ENCODE assay signal across 22 mouse cellular contexts in the genomic region with DNA sequence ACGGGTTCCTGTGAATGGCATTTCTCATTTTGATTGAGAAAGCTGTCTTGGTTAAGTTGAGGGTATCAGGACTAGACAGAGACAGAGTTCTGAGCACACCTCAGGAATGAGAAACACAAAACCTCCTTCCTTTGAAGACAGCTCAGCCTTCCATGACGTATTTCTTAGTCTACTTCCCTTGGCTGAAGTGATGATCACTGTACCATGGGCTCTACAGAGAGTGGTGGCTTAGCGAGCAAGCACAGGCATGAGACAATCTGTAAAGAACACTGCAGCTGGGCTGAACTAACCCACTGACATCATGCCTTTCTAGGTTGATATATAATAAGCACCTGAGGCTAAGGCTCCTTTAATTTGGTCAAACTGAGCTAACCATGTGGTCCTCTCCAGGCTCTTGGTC.
A peak's percentile ranks its signal among the peaks of the same experiment; 100 is the strongest.
DNase-seq lines count a peak whose midpoint lies in the region; ATAC-seq lines count a peak whose summit lies in the region.
"Had no signal": no experiment of that assay in that cellular context is flagged by ENCODE, and none has a peak within 500 bp of the region (broad histone marks: within the 10 kb centered on the region; RNA-seq: fewer than 3 reads in every experiment).

No protein-coding gene starts in this region.

- peak overlapping the region; percentile 64; the same call in 1 of the 2 replicates for H3K27ac ChIP-seq in heart, embryonic 11.5 days (ENCODE audit: low read depth, low read length)
- H3K27ac ChIP-seq in liver, embryonic 16.5 days (ENCODE audit: low read length), result no peak overlapping the region; the same call in 1 of the 2 replicates
- H3K27ac ChIP-seq: embryonic facial prominence, embryonic 13.5 days; neural tube, embryonic 13.5 days had no signal

- H3K9ac ChIP-seq in heart, embryonic 11.5 days (ENCODE audit: low read depth, low read length), result no peak overlapping the region
- no peak overlapping the region for H3K9ac ChIP-seq in liver, embryonic 16.5 days (ENCODE audit: low read depth, low read length)
- H3K9ac ChIP-seq: embryonic facial prominence, embryonic 13.5 days; neural tube, embryonic 13.5 days had no signal

- H3K4me3 ChIP-seq in heart, embryonic 11.5 days (ENCODE audit: low read depth, low read length), result no peak overlapping the region
- no peak overlapping the region for H3K4me3 ChIP-seq in liver, embryonic 16.5 days (ENCODE audit: low read depth, low read length)
- H3K4me3 ChIP-seq: embryonic facial prominence, embryonic 13.5 days; neural tube, embryonic 13.5 days had no signal

- ATAC-seq in heart, embryonic 11.5 days (replicated peaks; ENCODE audit: insufficient number of reproducible peaks, low FRiP score, low TSS enrichment), result 0 out of 2 replicates have a peak, but pooled peaks have one; percentile 22
- no peak for ATAC-seq in liver, embryonic 16.5 days (ENCODE audit: low read depth)
- ATAC-seq: hindbrain, embryonic 16.5 days; Patski had no signal

- 20% methylated on average over 3 of the region's 3 CpGs for WGBS in heart, embryonic 11.5 days (ENCODE audit: insufficient replicate concordance)
- WGBS in liver, embryonic 16.5 days (ENCODE audit: insufficient replicate concordance), result 35% methylated on average over 3 of the region's 3 CpGs

- no peak for DNase-seq in heart, adult 18-20 months
- peak; percentile 17 to 24 for DNase-seq in spleen, postnatal 36 days (ENCODE audit: low spot score in 2 of 2)
- no peak for DNase-seq in spleen, adult 12 weeks (ENCODE audit: low spot score)
- no peak for DNase-seq in right cerebral cortex, adult 2 months (ENCODE audit: low spot score in 2 of 2)
- no peak for DNase-seq in kidney, postnatal 10 days
- DNase-seq in kidney, adult 18-20 months, result no peak
- DNase-seq: adrenal gland, postnatal 36 days; cerebellum, adult 8-10 months; heart, postnatal 14 days; kidney, adult 11 months; kidney, postnatal 4 days; left cerebral cortex, postnatal 4 days; lung, adult 18-20 months; lung, postnatal 36 days; thymus, postnatal 4 days had no signal

- peaks cover 21% of the 10 kb centered on the region for H3K4me1 ChIP-seq in heart, embryonic 11.5 days (ENCODE audit: control insufficient read depth, insufficient read depth, low read length)
- H3K4me1 ChIP-seq in liver, embryonic 16.5 days (ENCODE audit: control insufficient read depth, low read depth, low read length), result peaks cover 4% of the 10 kb centered on the region

- H3K9me3 ChIP-seq in heart, embryonic 11.5 days (replicated peaks; ENCODE audit: control insufficient read depth, low read length), result no peaks in the 10 kb centered on the region
- no peaks in the 10 kb centered on the region for H3K9me3 ChIP-seq in liver, embryonic 16.5 days (replicated peaks; ENCODE audit: control insufficient read depth, low read length)
- H3K9me3 ChIP-seq: embryonic facial prominence, embryonic 13.5 days; neural tube, embryonic 13.5 days had no signal

- H3K36me3 ChIP-seq in heart, embryonic 11.5 days (ENCODE audit: control insufficient read depth, insufficient read depth, low read length), result no peaks in the 10 kb centered on the region
- H3K36me3 ChIP-seq in liver, embryonic 16.5 days (ENCODE audit: control insufficient read depth, insufficient read depth), result no peaks in the 10 kb centered on the region
- H3K36me3 ChIP-seq: embryonic facial prominence, embryonic 13.5 days; neural tube, embryonic 13.5 days had no signal

- no peak overlapping the region for H3K4me2 ChIP-seq in heart, embryonic 11.5 days
- H3K4me2 ChIP-seq in liver, embryonic 16.5 days (ENCODE audit: low read depth, low read length), result 0 out of 2 replicates have a peak overlapping the region, but pooled peaks have one; percentile 3
- H3K4me2 ChIP-seq: embryonic facial prominence, embryonic 13.5 days; midbrain, embryonic 11.5 days; neural tube, embryonic 13.5 days had no signal

- H3K27me3 ChIP-seq in heart, embryonic 11.5 days (ENCODE audit: control insufficient read depth, insufficient read depth, low read length), result no peaks in the 10 kb centered on the region
- no peaks in the 10 kb centered on the region for H3K27me3 ChIP-seq in liver, embryonic 16.5 days (ENCODE audit: control insufficient read depth, insufficient read depth, low read depth, low read length)
- H3K27me3 ChIP-seq: Patski had no signal

Comparison
In these comparisons a context has a peak if more than half of its experiments do, and no peak if none do; other contexts are left out.
1. DNase-seq: peak in spleen, postnatal 36 days (2 of 2); none in heart, adult 18-20 months (0 of 2), spleen, adult 12 weeks (single experiment), right cerebral cortex, adult 2 months (0 of 2), kidney, postnatal 10 days (single experiment) and kidney, adult 18-20 months (single experiment).